Mouse (Mus musculus) hindbrain, embryonic 16.5 days (tissue): ENCODE measurements around the gene Lmln. TPM values are rescaled to one million over a fixed set of nuclear protein-coding genes. Genes with fewer than 3 reads are reported as not detected.
"Not testable (repeated sequence)": the region's sequence is repeated elsewhere in the genome, so short reads cannot be mapped to it uniquely, and the experiment has no call there.

ENCODE experiments used
- ATAC-seq: fragments of 200-750 bp; cut with Nextera tagmentation; 2 replicates; pipeline ENCODE4 v1.8.0; 2017; ENCODE audit warnings: moderate TSS enrichment, moderate library complexity
- H3K27ac ChIP-seq: fragments of 300-500 bp; sonication (generic); 2 replicates; pipeline ENCODE4 v1.5.1; 2014; ENCODE audit warnings: low read depth, mild to moderate bottlenecking, control low read depth, low read length, moderate library complexity
- H3K27me3 ChIP-seq: fragments of 300-500 bp; sonication (generic); replicated peaks from 2 replicates; pipeline ENCODE4 v1.6.1; 2014; ENCODE audit warnings: low read length; ENCODE audit not compliant: control insufficient read depth, insufficient read depth
- H3K36me3 ChIP-seq: fragments of 300-500 bp; sonication (generic); 2 replicates; pipeline ENCODE4 v1.6.1; 2014; ENCODE audit warnings: mild to moderate bottlenecking, low read length, moderate library complexity, mixed read lengths; ENCODE audit not compliant: control insufficient read depth, insufficient read depth
- H3K4me1 ChIP-seq: fragments of 300-500 bp; sonication (generic); 2 replicates; pipeline ENCODE4 v1.6.1; 2014; ENCODE audit warnings: low read depth, low read length; ENCODE audit not compliant: control insufficient read depth, insufficient read depth
- H3K4me2 ChIP-seq: fragments of 300-500 bp; sonication (generic); 2 replicates; pipeline ENCODE4 v1.6.1; 2014; ENCODE audit warnings: mild to moderate bottlenecking, low read length, control low read depth, moderate library complexity
- H3K4me3 ChIP-seq: fragments of 300-500 bp; sonication (generic); 2 replicates; pipeline ENCODE4 v1.5.1; 2014; ENCODE audit warnings: mild to moderate bottlenecking, low read length, control low read depth, moderate library complexity
- H3K9ac ChIP-seq: fragments of 300-500 bp; sonication (generic); 2 replicates; pipeline ENCODE4 v1.6.1; 2014; ENCODE audit warnings: low read depth, mild to moderate bottlenecking, control low read depth, low read length, moderate library complexity
- H3K9me3 ChIP-seq: fragments of 300-500 bp; sonication (generic); 2 replicates; pipeline ENCODE4 v1.6.1; 2014; ENCODE audit warnings: mild to moderate bottlenecking, low read length, moderate library complexity; ENCODE audit not compliant: control insufficient read depth
- WGBS: fragments of 180-500 bp; shearing (Covaris S2); extraction: QIAGEN DNeasy Blood & Tissue Kit; methylation state at CpG from one replicate; pipeline ENCODE4 v1.1.7; 2014; 5-methylcytosine and 5-hydroxymethylcytosine counted together
- polyA plus RNA-seq: library from polyadenylated mRNA; unstranded; fragments of >200 nt; fragmentation: Nextera tagmentation; extraction: Ambion mirVana; gene quantifications from 2 replicates; pipeline ENCODE4 v1.2.1, GENCODE M21; 2015

The Lmln gene
- polyA plus RNA-seq, 1 experiment from 2014 or later, result 4.1 TPM

GRCm38 (mm10) chr16:33139061-33139460 is 76.7 kb downstream of the Lmln start:
- H3K4me3 ChIP-seq, H3K4me2 ChIP-seq, H3K27ac ChIP-seq, H3K27me3 ChIP-seq, H3K9ac ChIP-seq, H3K4me1 ChIP-seq, H3K9me3 ChIP-seq, ATAC-seq, H3K36me3 ChIP-seq: not testable (repeated sequence)
- WGBS, result 84% methylated on average over 6 of the region's 7 CpGs

GRCm38 (mm10) chr16:33141758-33142280 is 79.5 kb downstream of the Lmln start:
- no peak overlapping the region for H3K4me2 ChIP-seq
- H3K27me3 ChIP-seq, result no peaks in the 10 kb centered on the region
- ATAC-seq, result no peak
- H3K9me3 ChIP-seq, result no peaks in the 10 kb centered on the region
- no peak overlapping the region for H3K4me3 ChIP-seq
- no peak overlapping the region for H3K27ac ChIP-seq
- WGBS, result 24% methylated on average over 3 of the region's 3 CpGs
- H3K9ac ChIP-seq, result no peak overlapping the region
- H3K36me3 ChIP-seq, result no peaks in the 10 kb centered on the region
- H3K4me1 ChIP-seq, result no peaks in the 10 kb centered on the region

GRCm38 (mm10) chr16:33143452-33143851 is 81.1 kb downstream of the Lmln start:
- 75% methylated on average over 2 of the region's 2 CpGs for WGBS
- Histone ChIP-seq H3K27me3 (no peaks in the 10 kb centered on the region), H3K9me3 (no peaks in the 10 kb centered on the region), H3K4me1 (no peaks in the 10 kb centered on the region), H3K36me3 (no peaks in the 10 kb centered on the region), H3K9ac (no peak overlapping the region), H3K27ac (no peak overlapping the region), H3K4me2 (no peak overlapping the region), H3K4me3 (no peak overlapping the region)
- no peak for ATAC-seq

- 95% methylated on average over 3 of the region's 3 CpGs for WGBS
- H3K4me3 ChIP-seq, result no peak overlapping the region
- no peaks in the 10 kb centered on the region for H3K9me3 ChIP-seq
- no peaks in the 10 kb centered on the region for H3K4me1 ChIP-seq
- H3K4me2 ChIP-seq, result no peak overlapping the region
- no peak overlapping the region for H3K27ac ChIP-seq
- H3K27me3 ChIP-seq, result no peaks in the 10 kb centered on the region
- ATAC-seq, result no peak
- no peaks in the 10 kb centered on the region for H3K36me3 ChIP-seq
- H3K9ac ChIP-seq, result no peak overlapping the region
Observed at GRCm38 (mm10) chr16:33146185-33146584, 83.9 kb downstream of the Lmln start.

GRCm38 (mm10) chr16:33148135-33148534 is 85.8 kb downstream of the Lmln start:
- H3K4me1 ChIP-seq, result no peaks in the 10 kb centered on the region

GRCm38 (mm10) chr16:33150875-33151274 is 88.6 kb downstream of the Lmln start:
- 79% methylated on average over 9 of the region's 9 CpGs for WGBS
- H3K4me3 ChIP-seq, H3K9ac ChIP-seq, ATAC-seq, H3K27me3 ChIP-seq, H3K36me3 ChIP-seq, H3K4me2 ChIP-seq, H3K27ac ChIP-seq, H3K9me3 ChIP-seq, H3K4me1 ChIP-seq: not testable (repeated sequence)

More at GRCm38 (mm10) chr16:33148135-33148534, 85.8 kb downstream of the Lmln start:
- 86% methylated on average over 4 of the region's 4 CpGs for WGBS
- ATAC-seq, result no peak
- Histone ChIP-seq H3K36me3 (no peaks in the 10 kb centered on the region), H3K9ac (no peak overlapping the region), H3K9me3 (no peaks in the 10 kb centered on the region), H3K27me3 (no peaks in the 10 kb centered on the region), H3K4me3 (no peak overlapping the region), H3K4me2 (no peak overlapping the region), H3K27ac (no peak overlapping the region)

GRCm38 (mm10) chr16:33151558-33151957 is 89.2 kb downstream of the Lmln start:
- ATAC-seq, result no peak
- no peaks in the 10 kb centered on the region for H3K36me3 ChIP-seq
- H3K9ac ChIP-seq, result no peak overlapping the region
- H3K27ac ChIP-seq, result no peak overlapping the region
- H3K4me2 ChIP-seq, result no peak overlapping the region
- H3K9me3 ChIP-seq, result no peaks in the 10 kb centered on the region
- H3K4me3 ChIP-seq, result no peak overlapping the region
- no peaks in the 10 kb centered on the region for H3K4me1 ChIP-seq
- H3K27me3 ChIP-seq, result no peaks in the 10 kb centered on the region
- WGBS, result 76% methylated on average over 8 of the region's 8 CpGs

- no peak overlapping the region for H3K27ac ChIP-seq
- H3K4me3 ChIP-seq, result no peak overlapping the region
- ATAC-seq, result no peak
- no peaks in the 10 kb centered on the region for H3K9me3 ChIP-seq
- H3K27me3 ChIP-seq, result no peaks in the 10 kb centered on the region
- H3K9ac ChIP-seq, result no peak overlapping the region
- no peaks in the 10 kb centered on the region for H3K36me3 ChIP-seq
- no peaks in the 10 kb centered on the region for H3K4me1 ChIP-seq
- WGBS, result 49% methylated on average over 4 of the region's 4 CpGs
- H3K4me2 ChIP-seq, result no peak overlapping the region
Observed at GRCm38 (mm10) chr16:33154992-33155391, 92.7 kb downstream of the Lmln start.

- no peaks in the 10 kb centered on the region for H3K9me3 ChIP-seq
- no peak for ATAC-seq
- no peak overlapping the region for H3K4me2 ChIP-seq
- no peak overlapping the region for H3K4me3 ChIP-seq
- WGBS, result 87% methylated on average over 11 of the region's 11 CpGs
- H3K27ac ChIP-seq, result no peak overlapping the region
- H3K4me1 ChIP-seq, result no peaks in the 10 kb centered on the region
- H3K9ac ChIP-seq, result no peak overlapping the region
- no peaks in the 10 kb centered on the region for H3K27me3 ChIP-seq
- no peaks in the 10 kb centered on the region for H3K36me3 ChIP-seq
Observed at GRCm38 (mm10) chr16:33158006-33158405, 95.7 kb downstream of the Lmln start.

GRCm38 (mm10) chr16:33158590-33159071 is 96.3 kb downstream of the Lmln start:
- H3K27ac ChIP-seq, result no peak overlapping the region
- H3K4me2 ChIP-seq, result no peak overlapping the region
- no peaks in the 10 kb centered on the region for H3K9me3 ChIP-seq
- no peaks in the 10 kb centered on the region for H3K4me1 ChIP-seq
- ATAC-seq, result no peak
- H3K27me3 ChIP-seq, result no peaks in the 10 kb centered on the region
- no peak overlapping the region for H3K9ac ChIP-seq
- H3K36me3 ChIP-seq, result no peaks in the 10 kb centered on the region
- WGBS, result 74% methylated on average over 14 of the region's 14 CpGs
- no peak overlapping the region for H3K4me3 ChIP-seq
